Mouse (Mus musculus): ENCODE measurements at regions not wholly inside any gene's neighbourhood (a gene's known extent, or its start where the extent isn't known, plus 50 kb on each side); places are given as distances from the start of the nearest gene placed in this dataset.
A peak's percentile ranks its signal among the peaks of the same experiment; 100 is the strongest.

GRCm38 (mm10) chr13:41694749-41695419, 89.2 kb downstream of the Tmem170b start:
- DNase-seq (ENCODE audit: low read depth, low spot score): no peak

- no peak for DNase-seq (ENCODE audit: low read depth, low spot score)
Observed at GRCm38 (mm10) chr13:41696767-41697445, 91.2 kb downstream of the Tmem170b start.

GRCm38 (mm10) chr13:41701345-41701744, 95.6 kb downstream of the Tmem170b start:
- no peak for DNase-seq (ENCODE audit: low read depth, low spot score)

DNA sequence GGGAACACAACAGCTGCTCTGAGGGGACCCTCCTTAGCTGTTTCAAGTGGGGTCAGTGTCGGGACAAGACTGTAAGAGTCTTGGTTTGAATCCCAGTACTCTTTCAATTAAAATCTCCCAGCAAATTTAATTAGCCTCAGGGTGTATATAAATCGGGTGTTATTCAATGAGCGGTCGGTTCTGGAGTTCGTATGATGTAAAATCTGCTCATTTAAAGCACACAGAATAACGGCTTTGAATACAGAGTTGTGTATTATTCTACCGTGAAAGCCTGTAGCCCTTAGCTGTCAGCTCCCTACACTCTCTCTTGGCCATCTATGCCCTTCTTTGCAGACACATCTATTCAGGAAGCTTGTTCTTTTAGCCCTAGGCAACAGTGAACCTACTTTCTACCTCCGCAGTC, 96.1 kb downstream of the Tmem170b start:
- DNase-seq (ENCODE audit: low read depth, low spot score): no peak

DNA sequence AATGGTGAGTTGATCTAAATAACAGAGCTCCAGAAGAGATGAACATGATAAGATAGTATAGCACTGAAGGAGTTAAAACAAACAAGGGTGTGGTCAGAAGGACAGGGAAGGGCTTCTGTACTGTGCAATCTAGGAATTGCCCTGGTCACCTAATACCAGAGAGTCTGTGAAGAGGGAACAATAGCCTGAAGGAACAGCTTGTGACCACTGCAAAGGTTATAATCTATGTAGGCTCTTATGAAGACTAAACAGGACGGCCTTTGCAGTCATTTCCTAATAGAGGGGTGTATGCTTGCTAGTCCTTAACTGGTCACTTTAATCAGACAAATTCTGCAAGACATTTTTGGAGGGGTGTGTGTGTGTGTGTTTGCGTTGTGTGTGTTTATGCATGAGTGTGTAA, 97.5 kb downstream of the Tmem170b start:
- DNase-seq (ENCODE audit: low read depth, low spot score): no peak

GRCm38 (mm10) chr13:41703618-41704017, 97.9 kb downstream of the Tmem170b start:
- DNase-seq (ENCODE audit: low read depth, low spot score): no peak

DNA sequence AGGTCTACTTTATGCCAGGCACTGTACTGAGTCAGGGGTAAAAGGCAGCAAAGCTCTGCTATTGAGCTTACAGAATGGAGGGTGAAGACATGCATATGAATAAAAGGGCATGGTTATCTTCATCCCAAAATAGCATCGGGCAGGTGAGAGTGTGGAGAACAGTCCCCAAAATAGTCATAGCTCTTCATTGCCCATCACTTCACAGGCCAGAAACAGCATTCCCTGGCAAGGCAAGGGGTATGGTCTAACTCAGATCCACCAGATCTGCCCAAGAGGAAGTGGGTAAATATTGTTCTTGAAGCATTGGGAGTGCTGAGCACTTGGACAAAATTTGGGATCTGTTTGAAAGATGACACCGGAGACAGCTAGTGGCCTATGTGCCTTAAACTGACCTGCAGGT, 99.1 kb downstream of the Tmem170b start:
- DNase-seq (ENCODE audit: low read depth, low spot score): no peak

DNA sequence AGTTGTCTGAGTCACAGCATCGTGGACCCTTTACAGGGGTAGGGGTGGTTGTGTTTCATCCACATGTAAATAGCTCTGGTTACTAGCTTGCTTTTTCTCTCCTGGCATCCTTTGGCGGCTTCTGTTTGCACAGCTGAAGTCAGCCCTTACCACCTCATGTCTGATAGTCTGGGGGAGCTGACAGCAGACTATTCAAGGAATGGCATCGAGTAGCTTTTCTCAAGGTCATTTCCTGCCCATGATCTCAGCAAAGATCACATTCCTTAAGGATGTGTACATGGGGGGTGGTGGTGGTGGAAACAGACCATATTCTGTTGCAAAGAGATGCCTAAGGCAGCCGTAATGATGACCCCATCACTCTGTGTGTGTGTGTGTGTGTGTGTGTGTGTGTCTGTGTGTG, 99.9 kb downstream of the Tmem170b start:
- DNase-seq (ENCODE audit: low read depth, low spot score): no peak

DNA sequence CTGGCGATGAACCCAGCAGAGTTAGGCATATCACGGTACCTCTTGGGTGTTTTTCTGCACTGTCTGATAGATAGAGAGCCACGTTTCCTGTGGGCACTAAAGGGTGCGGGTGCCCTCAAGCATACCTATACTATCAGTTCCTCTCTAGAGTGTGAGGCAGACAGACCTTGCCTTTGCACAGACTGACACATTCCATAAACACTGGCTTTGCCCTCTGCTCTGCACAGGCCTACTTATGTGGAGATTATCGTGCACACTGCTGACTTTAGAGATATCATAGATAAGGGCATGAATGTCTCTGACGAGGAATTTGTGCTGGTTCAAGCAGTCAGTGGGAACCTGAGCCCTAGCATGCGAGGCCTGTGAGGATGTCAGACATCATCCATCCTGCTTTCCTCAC, 102.1 kb downstream of the Tmem170b start:
- no peak for DNase-seq (ENCODE audit: low read depth, low spot score)

DNA sequence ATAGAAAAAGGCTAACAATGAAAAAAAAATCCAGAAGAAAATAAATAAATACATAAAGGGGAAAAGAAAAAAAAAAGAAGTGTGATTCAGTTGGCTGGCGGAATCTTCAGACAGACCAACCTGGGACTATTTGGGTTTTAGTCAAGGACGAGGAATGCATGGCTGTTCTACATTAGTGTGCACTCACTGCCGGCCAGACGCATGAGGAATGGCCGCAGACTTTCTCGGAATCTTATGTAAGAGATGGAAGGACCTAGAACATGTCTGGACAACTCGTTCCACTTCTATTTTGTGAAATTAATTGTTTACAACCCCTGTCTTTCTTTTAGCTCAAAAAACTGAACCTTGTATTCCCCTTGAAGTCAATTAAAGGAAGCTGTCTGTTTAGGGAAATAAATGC, 103.4 kb downstream of the Tmem170b start:
- no peak for DNase-seq (ENCODE audit: low read depth, low spot score)

DNA sequence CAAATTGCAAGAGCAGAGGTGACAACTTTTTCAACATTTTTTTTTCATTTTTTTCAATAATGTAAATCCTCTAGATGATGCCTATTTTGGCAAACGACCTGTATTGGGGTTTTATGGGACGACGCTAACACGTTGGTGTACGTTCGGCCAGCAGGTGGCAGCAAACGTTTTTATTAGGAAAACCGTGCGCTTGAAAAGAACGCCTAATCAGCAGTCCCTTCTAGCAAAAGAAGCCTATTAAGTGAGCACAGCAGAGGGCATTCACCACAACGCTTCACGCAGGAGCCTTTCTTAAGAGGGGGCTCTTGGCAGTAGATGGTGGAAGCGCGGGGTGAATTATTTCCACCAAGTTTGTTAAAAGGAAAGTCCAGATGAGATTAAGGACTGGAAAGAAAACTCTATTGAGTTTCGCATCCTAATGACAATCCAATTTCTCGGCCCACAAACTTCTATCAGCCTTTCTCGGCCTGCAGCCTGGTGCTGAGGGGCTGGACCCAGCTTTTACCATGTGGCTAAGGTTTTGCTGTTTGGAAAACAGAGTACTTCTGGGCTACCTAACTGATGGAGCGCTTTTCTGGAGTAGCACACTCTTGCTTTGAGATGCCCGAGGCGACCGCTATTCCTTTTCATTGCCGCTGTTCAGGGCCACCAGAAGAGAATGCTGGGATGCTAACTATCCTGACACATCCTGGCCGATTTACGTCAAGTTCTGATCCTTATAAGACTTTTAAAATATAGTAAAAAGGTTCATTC, 103.9 kb downstream of the Tmem170b start:
- DNase-seq (ENCODE audit: low read depth, low spot score): peak; percentile 75

- DNase-seq (ENCODE audit: low read depth, low spot score): no peak
Observed at GRCm38 (mm10) chr13:41712616-41713015, 106.9 kb downstream of the Tmem170b start.

Measured in A20 (cell line).